Mouse (Mus musculus) lung, embryonic 14.5 days (tissue): ENCODE measurements around the gene Cebpz. TPM values are rescaled to one million over a fixed set of nuclear protein-coding genes. Genes with fewer than 3 reads are reported as not detected.

Experiments used
- ATAC-seq: fragments of 200-750 bp; cut with Nextera tagmentation; 2 replicates; pipeline ENCODE4 v1.8.0; 2017; ENCODE audit warnings: mild to moderate bottlenecking, moderate TSS enrichment, moderate library complexity; ENCODE audit not compliant: insufficient read depth
- DNase-seq: peaks from one replicate; pipeline ENCODE4 v3.0.0-alpha.2; 2015
- H3K27ac ChIP-seq: fragments of 300-500 bp; sonication (generic); 2 replicates; pipeline ENCODE4 v1.5.1; 2014; ENCODE audit warnings: low read depth, mild to moderate bottlenecking, moderate library complexity
- H3K27me3 ChIP-seq: fragments of 300-500 bp; sonication (generic); 2 replicates; pipeline ENCODE4 v1.6.1; 2014; ENCODE audit warnings: low read length, control low read depth; ENCODE audit not compliant: insufficient read depth
- H3K36me3 ChIP-seq: fragments of 300-500 bp; sonication (generic); 2 replicates; pipeline ENCODE4 v1.6.1; 2014; ENCODE audit warnings: control low read depth; ENCODE audit not compliant: insufficient read depth
- H3K4me1 ChIP-seq: fragments of 300-500 bp; sonication (generic); 2 replicates; pipeline ENCODE4 v1.6.1; 2014; ENCODE audit warnings: antibody characterized with exemption, control low read depth; ENCODE audit not compliant: insufficient read depth
- H3K4me2 ChIP-seq: fragments of 300-500 bp; sonication (generic); 2 replicates; pipeline ENCODE4 v1.6.1; 2014; ENCODE audit warnings: mild to moderate bottlenecking
- H3K4me3 ChIP-seq: fragments of 300-500 bp; sonication (generic); 2 replicates; pipeline ENCODE4 v1.5.1; 2014; ENCODE audit warnings: low read depth, low read length
- H3K9ac ChIP-seq: fragments of 300-500 bp; sonication (generic); 2 replicates; pipeline ENCODE4 v1.6.1; 2014
- H3K9me3 ChIP-seq: fragments of 300-500 bp; sonication (generic); 2 replicates; pipeline ENCODE4 v1.6.1; 2016; ENCODE audit warnings: low read depth, low read length, control low read depth
- CTCF ChIP-seq: IDR thresholded peaks from 2 replicates; pipeline ENCODE4 v1.5.1; 2016; ENCODE audit warnings: antibody characterized with exemption, low read depth
- WGBS: fragments of 180-500 bp; shearing (Covaris S2); extraction: QIAGEN DNeasy Blood & Tissue Kit; methylation state at CpG from one replicate; pipeline ENCODE4 v1.1.7; 2014; 5-methylcytosine and 5-hydroxymethylcytosine counted together
- polyA plus RNA-seq: library from polyadenylated mRNA; unstranded; fragments of >200 nt; fragmentation: Nextera tagmentation; extraction: Ambion mirVana; gene quantifications from 2 replicates; pipeline ENCODE4 v1.2.1, GENCODE M21; 2014

The Cebpz gene
- polyA plus RNA-seq, 1 experiment from 2014 or later = 56.6 TPM

DNA sequence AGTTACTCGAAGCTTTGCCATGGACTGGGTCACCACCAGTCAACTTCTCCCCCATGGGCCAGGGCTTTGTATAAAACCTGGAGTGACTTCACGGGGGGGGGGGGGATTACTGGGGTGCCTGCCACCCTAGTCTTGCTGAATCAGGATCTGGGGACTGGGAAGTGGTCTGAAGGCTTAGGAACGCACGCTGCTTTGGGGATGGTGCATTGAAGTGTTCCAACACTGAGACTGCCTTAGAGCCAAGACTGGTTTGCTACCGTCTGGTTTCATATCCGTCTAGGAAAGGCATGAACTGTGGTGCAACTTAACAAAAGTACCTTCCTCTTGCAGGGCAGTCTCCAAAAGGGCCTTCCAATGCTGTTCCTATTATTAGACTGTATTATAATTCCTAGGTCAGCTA, 19.2 kb downstream of the Cebpz start:
- DNase-seq (no peak), ATAC-seq (no peak)
- 38% methylated on average over 6 of the region's 6 CpGs for WGBS
- Histone ChIP-seq H3K27me3 (no peaks in the 10 kb centered on the region), H3K4me1 (no peaks in the 10 kb centered on the region), H3K27ac (no peak overlapping the region), H3K4me2 (peak overlapping the region; percentile 87), H3K4me3 (peak overlapping the region; percentile 67; the same call in 1 of the 2 replicates), H3K36me3 (peaks cover 43% of the 10 kb centered on the region), H3K9me3 (no peaks in the 10 kb centered on the region), H3K9ac (peak overlapping the region; percentile 82; the same call in 1 of the 2 replicates)
- no peak for TF ChIP-seq CTCF

DNA sequence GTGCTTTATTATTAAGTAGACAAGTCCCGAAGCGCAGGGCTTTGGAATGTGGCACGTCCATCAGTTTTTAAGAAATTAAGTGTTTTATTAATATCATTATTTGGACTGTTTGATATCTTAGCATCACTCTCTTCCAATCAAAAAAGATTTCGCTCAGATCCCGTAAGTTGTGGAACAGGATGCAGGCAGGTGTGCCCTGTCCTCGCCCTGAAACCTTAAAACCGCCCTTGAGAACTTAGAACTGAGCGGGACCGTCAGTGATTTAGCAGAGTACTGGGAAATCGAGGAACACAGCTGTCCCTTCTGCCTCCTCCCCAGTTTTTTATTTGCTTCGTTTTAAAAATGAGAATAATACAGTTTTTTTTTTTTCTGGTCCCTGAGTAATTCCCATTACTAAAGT, 20.0 kb downstream of the Cebpz start:
- no peaks in the 10 kb centered on the region for H3K27me3 ChIP-seq

DNA sequence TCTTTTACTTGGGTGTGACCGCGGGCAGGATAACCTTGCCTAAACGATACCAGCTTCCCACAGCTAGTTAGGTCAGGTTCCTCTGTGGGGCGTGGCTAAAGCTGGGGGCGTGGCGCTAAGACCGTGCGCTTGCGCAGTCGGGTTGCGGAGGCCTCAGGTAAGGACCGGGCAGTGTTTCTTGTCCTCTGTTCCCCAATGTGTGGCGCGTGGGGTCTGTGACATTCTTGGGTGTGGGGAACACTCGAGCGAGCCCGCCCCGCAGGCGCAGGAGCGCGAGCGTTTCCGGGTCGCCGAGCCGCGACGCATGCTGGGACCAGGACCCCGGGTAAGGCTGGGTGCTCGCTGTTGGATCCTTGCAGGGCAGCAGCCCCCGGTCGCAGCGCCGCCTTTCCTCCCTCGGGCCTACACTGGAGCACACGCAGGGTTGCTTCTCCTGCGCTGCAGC, 20.5 kb downstream of the Cebpz start, which contains the start of gene Cebpzos:
Cebpzos (plus strand) TSS at position 132 of the 445 bp plus-strand sequence.
- WGBS = under 1% methylated on average over 37 of the region's 37 CpGs
- H3K27me3 ChIP-seq = no peaks in the 10 kb centered on the region
- peak; percentile 94 for ATAC-seq
- H3K4me2 ChIP-seq = peak within 1 kb of the TSS; percentile 87
- H3K9ac ChIP-seq = peak within 1 kb of the TSS; percentile 82
- DNase-seq = peak; percentile 94
- H3K36me3 ChIP-seq = peaks cover 32% of the 10 kb centered on the region
- H3K4me1 ChIP-seq = no peaks in the 10 kb centered on the region
- H3K27ac ChIP-seq = peak within 1 kb of the TSS; percentile 91
- no peaks in the 10 kb centered on the region for H3K9me3 ChIP-seq
- peak within 1 kb of the TSS; percentile 67 for H3K4me3 ChIP-seq
- TF ChIP-seq CTCF = no peak

More for the DNA sequence above, 20.0 kb downstream of the Cebpz start:
- Histone ChIP-seq H3K9ac (peak overlapping the region; percentile 82), H3K9me3 (no peaks in the 10 kb centered on the region), H3K4me1 (no peaks in the 10 kb centered on the region), H3K27ac (peak overlapping the region; percentile 91), H3K4me3 (peak overlapping the region; percentile 67), H3K4me2 (peak overlapping the region; percentile 87), H3K36me3 (peaks cover 37% of the 10 kb centered on the region)
- 1% methylated on average over 11 of the region's 11 CpGs for WGBS
- DNase-seq (no peak), ATAC-seq (0 out of 2 replicates have a peak, but pooled peaks have one; percentile 22)
- no peak for TF ChIP-seq CTCF

DNA sequence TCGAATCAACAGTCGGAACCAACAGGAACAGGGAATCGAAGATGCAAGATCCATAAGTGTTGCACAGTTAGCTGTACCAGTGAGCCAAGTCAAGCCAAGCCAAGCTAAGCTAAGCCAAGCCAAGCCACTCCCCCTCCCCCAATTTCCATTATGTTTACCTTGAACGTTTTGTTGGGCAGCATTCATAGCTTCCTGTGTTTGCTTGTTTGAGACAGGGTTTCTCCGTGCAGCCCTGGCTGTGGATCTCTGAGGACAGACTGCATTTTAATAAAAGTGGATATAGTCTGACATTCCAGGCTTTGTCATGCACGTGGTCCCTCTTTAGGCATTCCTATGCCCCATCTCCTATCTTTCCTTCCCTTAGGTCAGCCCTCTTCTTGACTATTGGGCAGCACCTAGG, 21.1 kb downstream of the Cebpz start:
- H3K27ac ChIP-seq = peak overlapping the region; percentile 91
- H3K36me3 ChIP-seq = peaks cover 27% of the 10 kb centered on the region
- no peaks in the 10 kb centered on the region for H3K4me1 ChIP-seq
- ATAC-seq = peak; percentile 7; the same call in 1 of the 2 replicates
- DNase-seq = peak; percentile 46
- peak overlapping the region; percentile 82 for H3K9ac ChIP-seq
- WGBS = 52% methylated on average over 6 of the region's 6 CpGs
- no peaks in the 10 kb centered on the region for H3K9me3 ChIP-seq
- no peak for TF ChIP-seq CTCF
- no peaks in the 10 kb centered on the region for H3K27me3 ChIP-seq
- H3K4me3 ChIP-seq = peak overlapping the region; percentile 67
- peak overlapping the region; percentile 87 for H3K4me2 ChIP-seq

DNA sequence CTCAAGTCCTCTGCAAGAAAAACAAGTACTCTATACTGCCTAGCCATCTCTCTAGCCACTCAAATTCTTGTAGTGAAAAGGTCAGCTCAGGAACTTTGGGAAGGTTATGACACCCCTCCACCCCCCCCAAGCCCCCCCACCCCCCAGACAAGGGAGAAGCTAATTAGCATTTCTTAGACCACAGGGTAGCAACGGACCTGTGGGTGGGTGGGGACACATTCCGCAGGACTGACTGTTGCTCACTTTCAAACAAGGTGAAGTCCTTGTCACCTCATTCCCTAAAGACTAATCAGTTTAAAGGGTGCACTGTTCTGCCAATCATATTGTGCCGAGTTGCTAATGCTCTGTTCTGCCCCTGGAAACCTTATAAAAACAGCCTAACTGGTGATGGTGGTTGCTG, 22.9 kb downstream of the Cebpz start:
- Histone ChIP-seq H3K4me1 (no peaks in the 10 kb centered on the region), H3K4me2 (no peak overlapping the region), H3K9me3 (no peaks in the 10 kb centered on the region), H3K27ac (no peak overlapping the region), H3K36me3 (peaks cover 10% of the 10 kb centered on the region; the same call in 1 of the 2 replicates), H3K27me3 (no peaks in the 10 kb centered on the region), H3K9ac (no peak overlapping the region), H3K4me3 (no peak overlapping the region)
- DNase-seq (no peak), ATAC-seq (no peak)
- TF ChIP-seq CTCF = no peak
- WGBS = 76% methylated on average over 3 of the region's 3 CpGs

DNA sequence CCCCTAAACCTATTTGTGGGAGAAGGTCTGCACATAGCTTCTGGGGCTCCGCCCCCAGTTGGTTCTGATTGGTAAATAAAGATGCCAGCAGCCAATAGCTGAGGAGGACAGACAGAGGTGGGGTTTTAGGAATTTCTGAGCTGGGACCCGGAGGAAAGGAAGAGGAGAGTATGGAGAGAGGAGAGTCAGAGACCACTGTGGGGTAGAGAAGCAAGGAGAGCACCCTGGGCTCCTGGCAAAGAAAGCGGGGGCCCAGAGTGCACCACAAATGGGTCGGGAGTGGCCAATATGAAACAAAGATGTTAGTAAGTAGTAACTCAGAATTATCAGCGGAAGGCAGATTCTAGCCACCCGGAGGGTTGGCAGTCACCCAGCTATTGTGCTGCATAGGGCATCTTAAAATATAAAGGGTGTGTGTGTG, 24.0 kb downstream of the Cebpz start:
- DNase-seq = peak; percentile 75
- Histone ChIP-seq H3K27me3 (no peaks in the 10 kb centered on the region), H3K4me3 (peak overlapping the region; percentile 32), H3K36me3 (0 out of 2 replicates have a peak, but pooled peaks cover 1% of the 10 kb centered on the region), H3K4me1 (no peaks in the 10 kb centered on the region), H3K9me3 (no peaks in the 10 kb centered on the region), H3K27ac (no peak overlapping the region), H3K4me2 (peak overlapping the region; percentile 57), H3K9ac (peak overlapping the region; percentile 39; the same call in 1 of the 2 replicates)
- 29% methylated on average over 6 of the region's 6 CpGs for WGBS
- peak; percentile 54 for ATAC-seq
- no peak for TF ChIP-seq CTCF

DNA sequence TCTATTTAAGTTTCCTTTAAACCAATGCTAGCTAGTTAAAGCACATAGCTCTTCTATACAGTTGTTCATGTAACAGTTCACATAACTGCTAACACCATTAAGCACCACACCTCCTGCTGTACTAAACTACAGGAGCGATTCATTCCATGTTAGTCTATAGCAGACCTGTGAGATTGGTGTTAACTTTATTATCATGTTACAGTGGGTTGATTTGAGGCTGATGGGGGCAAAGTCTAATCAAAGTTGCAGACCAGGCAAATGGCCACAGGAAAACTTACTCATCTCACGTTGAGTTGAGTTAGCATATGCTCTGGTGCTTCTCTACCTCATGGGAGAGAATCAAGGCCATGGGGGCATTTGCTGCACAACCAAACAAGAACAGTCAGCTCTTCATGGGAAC, 27.5 kb downstream of the Cebpz start:
- H3K4me3 ChIP-seq = no peak overlapping the region
- no peak overlapping the region for H3K27ac ChIP-seq
- no peak for ATAC-seq
- H3K4me1 ChIP-seq = no peaks in the 10 kb centered on the region
- H3K27me3 ChIP-seq = no peaks in the 10 kb centered on the region
- H3K9me3 ChIP-seq = no peaks in the 10 kb centered on the region
- no peaks in the 10 kb centered on the region for H3K36me3 ChIP-seq
- no peak for DNase-seq
- H3K9ac ChIP-seq = no peak overlapping the region
- H3K4me2 ChIP-seq = no peak overlapping the region
- 76% methylated on average over 2 of the region's 2 CpGs for WGBS
- no peak for TF ChIP-seq CTCF
